Mouse (Mus musculus): Measurements from ENCODE around the gene App. TPM values are rescaled to one million over a fixed set of nuclear protein-coding genes. Genes with fewer than 3 reads are reported as not detected.

App gene
- polyA plus RNA-seq, 1 experiment = not detected

- TF ChIP-seq GATA1 (IDR thresholded peaks at IDR 0.05; ENCODE audit: low read length) = no peak
These were observed 87.3 kb downstream of the App start for GRCm38 (mm10) chr16:85086303-85086702.

DNA sequence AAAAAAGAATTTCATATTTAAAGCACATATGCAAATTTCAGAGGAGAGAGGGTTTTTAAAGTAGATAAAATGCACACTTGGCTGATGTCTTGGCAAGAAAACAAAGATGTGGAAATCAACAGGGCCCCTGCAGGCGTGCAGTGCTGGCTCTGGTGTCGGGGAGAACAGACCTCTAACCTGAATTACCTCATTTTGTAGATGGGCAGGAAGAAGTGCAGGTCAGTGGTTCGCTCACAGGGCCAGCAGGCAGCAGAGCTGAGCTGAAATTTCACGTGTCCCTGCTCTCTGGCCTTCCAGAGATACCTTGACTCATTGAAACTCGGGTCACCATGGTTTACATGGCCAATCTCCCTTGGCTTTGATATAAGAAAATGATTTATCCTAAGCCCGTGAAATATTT is 87.7 kb downstream of the App start:
- no peak for TF ChIP-seq GATA1 (IDR thresholded peaks at IDR 0.05; ENCODE audit: low read length)

GRCm38 (mm10) chr16:85084152-85084551 is 89.4 kb downstream of the App start:
- TF ChIP-seq GATA1 (IDR thresholded peaks at IDR 0.05; ENCODE audit: low read length) = no peak

DNA sequence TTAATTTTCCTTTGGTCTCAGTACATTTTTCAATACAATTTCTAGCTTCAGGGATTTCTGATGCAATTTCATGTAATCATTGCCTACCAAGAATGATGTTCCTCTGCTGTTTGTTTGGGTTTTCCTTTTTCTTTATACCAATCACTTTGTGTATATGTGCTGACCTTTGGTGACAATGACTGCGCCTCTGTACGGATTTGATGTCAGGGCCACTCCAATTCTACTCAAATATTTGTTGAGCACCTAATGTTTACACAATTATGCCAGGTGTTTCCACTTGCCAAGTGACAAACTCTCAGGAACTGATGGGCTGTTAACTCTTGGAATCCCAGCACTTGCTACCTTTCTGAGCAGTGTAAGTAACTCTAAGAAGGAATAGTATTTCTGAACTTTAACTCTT is 98.2 kb downstream of the App start:
- TF ChIP-seq GATA1 (IDR thresholded peaks at IDR 0.05; ENCODE audit: low read length) = no peak

GRCm38 (mm10) chr16:85074889-85075288 is 98.7 kb downstream of the App start:
- TF ChIP-seq GATA1 (IDR thresholded peaks at IDR 0.05; ENCODE audit: low read length) = no peak

- TF ChIP-seq GATA1 (IDR thresholded peaks at IDR 0.05; ENCODE audit: low read length) = no peak
These were observed 100.9 kb downstream of the App start for GRCm38 (mm10) chr16:85072624-85073023.

GRCm38 (mm10) chr16:85071791-85072190 is 101.8 kb downstream of the App start:
- no peak for TF ChIP-seq GATA1 (IDR thresholded peaks at IDR 0.05; ENCODE audit: low read length)

DNA sequence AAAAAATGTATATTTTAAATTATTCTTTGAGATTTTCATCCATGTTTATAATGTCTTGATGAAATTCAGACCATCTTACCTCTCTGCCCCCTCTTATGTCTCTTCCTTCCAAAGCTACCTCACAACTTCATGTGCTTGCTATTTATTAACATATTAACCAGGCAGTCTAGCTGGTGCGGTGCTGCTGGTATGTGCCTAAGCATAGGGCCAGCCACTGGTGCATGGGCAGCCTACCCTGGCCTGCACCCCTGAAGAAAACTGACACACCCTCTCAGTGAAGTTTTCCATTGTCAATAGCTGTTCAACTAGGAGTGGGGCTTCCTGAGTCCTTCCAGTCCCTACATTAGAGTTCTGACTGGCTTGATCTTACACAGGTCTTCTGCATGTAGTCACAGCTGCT is 102.3 kb downstream of the App start:
- TF ChIP-seq GATA1 (IDR thresholded peaks at IDR 0.05; ENCODE audit: low read length) = no peak

DNA sequence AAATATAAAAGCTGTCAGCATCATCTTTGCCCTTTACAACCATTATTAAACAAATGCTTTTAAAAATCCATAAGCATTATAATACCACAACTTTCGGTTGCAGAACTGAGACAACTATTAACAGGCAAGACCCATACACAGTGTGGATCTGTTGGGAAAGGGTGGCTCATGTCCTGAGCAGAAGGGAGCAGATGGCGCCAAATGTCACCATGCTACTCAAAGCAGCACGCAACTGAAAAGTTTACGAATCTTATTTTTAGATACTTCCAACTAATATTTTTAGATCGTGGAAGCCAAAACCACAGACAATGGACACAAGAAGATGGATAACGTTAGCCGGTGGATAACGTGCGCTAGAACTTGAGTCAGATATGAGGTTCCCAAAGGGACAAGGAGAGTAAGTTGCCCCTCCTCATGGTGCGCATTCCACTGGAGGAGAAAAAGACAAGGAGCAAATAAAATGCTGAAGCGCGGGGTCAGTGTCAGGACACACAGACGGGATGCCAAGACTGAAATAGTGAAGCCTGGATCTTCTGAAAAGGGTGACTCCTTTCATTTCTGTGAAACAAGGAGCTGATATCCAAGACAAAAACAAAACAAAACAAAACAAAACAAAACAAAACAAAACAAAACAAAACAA is 106.2 kb downstream of the App start:
- TF ChIP-seq GATA1 (IDR thresholded peaks at IDR 0.05; ENCODE audit: low read length) = no peak

DNA sequence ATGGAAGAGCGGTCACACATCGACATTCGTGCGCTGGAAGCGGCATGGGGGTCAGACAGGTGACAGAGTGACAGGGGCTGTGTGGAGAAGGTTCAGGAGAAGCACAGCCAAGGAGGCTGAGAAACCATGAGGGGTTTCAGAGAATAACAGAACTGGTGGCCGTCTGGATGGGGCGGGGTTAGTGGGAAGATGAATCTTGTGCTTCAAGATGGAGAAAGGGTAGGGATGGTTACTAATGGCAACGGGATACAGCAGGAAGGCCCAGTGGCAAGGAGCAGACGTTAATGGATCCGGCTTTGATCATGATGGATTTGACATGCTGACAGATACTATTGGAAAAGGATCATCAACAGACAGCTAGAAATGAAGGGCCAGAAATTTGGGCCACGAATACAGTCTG is 107.3 kb downstream of the App start:
- TF ChIP-seq GATA1 (IDR thresholded peaks at IDR 0.05; ENCODE audit: low read length) = no peak

GRCm38 (mm10) chr16:85064800-85065199 is 108.8 kb downstream of the App start:
- TF ChIP-seq GATA1 (IDR thresholded peaks at IDR 0.05; ENCODE audit: low read length) = no peak

DNA sequence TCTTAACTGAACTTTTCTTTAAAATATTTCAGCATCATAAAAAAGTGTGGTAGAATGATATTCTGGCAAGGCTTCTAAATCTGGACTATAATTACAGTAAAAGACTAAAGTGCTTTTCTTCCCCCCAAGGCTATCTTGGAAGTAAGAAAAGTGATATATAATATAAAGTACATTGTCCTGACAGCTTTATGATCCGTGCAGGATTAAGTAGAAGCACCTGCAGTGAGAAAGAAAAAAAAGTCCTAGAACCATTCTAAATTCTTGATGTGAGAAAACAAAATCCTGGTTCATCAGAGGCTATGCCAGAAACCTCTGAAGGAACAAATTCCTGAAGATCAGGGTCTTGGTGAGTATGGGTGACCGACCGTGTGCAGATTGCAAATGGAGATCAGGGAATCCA is 110.8 kb downstream of the App start:
- TF ChIP-seq GATA1 (IDR thresholded peaks at IDR 0.05; ENCODE audit: low read length) = no peak

- TF ChIP-seq GATA1 (IDR thresholded peaks at IDR 0.05; ENCODE audit: low read length) = no peak
These were observed 111.8 kb downstream of the App start for GRCm38 (mm10) chr16:85061725-85062124.

DNA sequence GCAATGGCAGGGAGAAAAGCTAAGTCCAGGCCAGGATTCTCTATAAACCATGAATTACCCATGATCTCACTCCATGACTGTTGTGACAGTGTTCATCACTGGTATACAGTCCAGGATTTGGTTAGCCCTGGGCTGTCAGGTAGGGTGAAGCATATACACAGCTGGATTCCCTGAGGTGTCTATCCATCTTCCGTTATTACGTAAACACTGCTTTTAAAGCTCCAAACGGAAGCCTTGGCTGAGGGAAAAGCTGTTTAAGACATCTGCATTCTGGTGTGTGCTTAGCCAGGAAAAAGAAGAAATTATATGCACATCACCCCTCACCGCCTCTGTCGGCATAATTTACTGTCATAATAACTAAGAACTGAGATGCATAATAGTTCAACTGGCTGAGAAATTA is 115.4 kb downstream of the App start:
- no peak for TF ChIP-seq GATA1 (IDR thresholded peaks at IDR 0.05; ENCODE audit: low read length)

DNA sequence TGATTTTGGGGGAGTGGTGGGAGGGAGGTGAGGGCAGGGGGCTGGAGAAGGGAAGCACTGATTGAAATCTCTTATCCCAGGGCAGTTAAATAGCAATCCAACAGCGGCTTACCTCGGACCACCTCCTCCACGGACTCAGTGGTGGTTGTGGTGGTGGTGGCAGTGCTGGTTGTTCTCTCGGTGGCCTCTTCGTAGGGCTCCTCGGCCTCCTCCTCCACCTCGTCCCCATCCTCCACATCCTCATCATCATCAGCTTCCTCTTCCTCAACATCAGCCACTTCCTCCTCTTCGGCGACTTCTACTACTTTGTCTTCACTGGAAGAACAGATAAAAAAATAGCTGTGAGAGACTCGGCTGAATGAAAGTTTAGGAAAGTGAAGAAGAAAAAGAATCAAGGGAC is 117.4 kb downstream of the App start:
- no peak for TF ChIP-seq GATA1 (IDR thresholded peaks at IDR 0.05; ENCODE audit: low read length)

- TF ChIP-seq GATA1 (IDR thresholded peaks at IDR 0.05; ENCODE audit: low read length) = no peak
These were observed 119.6 kb downstream of the App start for GRCm38 (mm10) chr16:85053996-85054395.

DNA sequence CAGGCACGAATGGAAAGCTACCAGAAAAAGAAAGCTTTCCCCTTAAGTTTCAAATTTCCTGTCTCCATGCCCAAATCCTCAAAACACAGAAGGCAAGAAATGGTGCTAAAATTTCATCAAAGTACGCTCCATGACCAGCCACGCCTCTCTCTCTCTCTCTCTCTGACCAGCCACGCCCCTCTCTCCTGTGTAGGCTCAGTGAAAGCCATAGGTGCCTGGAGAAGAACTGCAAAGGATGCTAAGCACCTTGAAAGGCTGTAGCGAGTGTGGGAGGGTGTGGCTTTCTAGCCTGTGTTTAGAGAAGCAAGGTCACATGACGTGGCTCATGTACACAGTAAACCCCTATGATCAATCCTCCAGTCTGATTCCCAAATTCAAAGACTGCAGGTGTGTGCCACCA is 126.3 kb downstream of the App start:
- TF ChIP-seq GATA1 (IDR thresholded peaks at IDR 0.05; ENCODE audit: low read length) = no peak
